Mouse (Mus musculus): ENCODE data around the gene Ywhag. TPM values are rescaled to one million over a fixed set of nuclear protein-coding genes. Genes with fewer than 3 reads are reported as not detected.

Ywhag gene
- total RNA-seq, 4 experiments from 2014 or later: 306 to 315 (median 309) TPM

DNA sequence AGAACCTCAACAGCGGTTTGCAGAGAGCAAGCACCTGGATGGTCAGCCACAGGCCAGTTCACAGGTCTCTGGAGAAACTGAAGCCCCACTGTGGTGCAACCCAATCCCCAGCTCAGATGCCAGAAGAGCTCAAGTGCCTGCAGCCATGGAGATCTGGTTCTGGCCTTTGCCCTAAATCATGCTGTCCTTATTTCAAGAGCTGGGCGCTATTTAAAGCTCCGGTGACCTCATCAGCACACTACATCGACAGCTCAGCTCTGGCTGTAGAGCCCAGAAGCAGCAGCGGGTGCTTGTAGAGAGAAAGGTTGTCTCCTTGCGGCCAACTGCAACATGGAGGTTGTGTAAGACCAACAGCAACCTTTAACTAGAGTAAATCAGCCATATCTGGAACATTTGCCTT is 20.3 kb downstream of the Ywhag start:
- peak; percentile 73 to 85 for DNase-seq (ENCODE audit: low spot score in 2 of 2)

DNA sequence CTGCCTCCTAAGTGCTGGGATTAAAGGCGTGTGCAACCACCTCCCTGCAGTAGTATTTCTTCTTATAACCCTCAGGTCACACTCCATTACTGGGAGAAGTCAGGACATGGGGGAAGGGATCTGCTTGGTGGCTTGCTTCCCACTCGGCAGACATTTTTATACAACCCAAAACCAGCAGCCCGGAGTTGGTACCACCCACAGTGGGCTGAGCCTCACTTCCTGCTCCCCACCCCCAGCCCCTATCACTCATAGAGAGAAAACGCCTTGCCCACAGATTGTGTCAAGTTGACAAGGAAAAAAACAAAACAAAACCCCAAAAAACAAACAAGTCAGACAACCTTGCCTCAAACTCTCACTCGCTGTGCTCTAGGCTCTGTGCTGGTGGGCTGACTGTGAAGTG is 21.2 kb downstream of the Ywhag start:
- no peak for DNase-seq (ENCODE audit: low spot score in 2 of 2)

GRCm38 (mm10) chr5:135911633-135912220 is 22.7 kb downstream of the Ywhag start:
- no peak for DNase-seq (ENCODE audit: low spot score in 2 of 2)

- no peak for DNase-seq (ENCODE audit: low spot score in 2 of 2)
These were observed 23.6 kb downstream of the Ywhag start for GRCm38 (mm10) chr5:135910813-135911212.

GRCm38 (mm10) chr5:135909646-135910045 is 24.8 kb downstream of the Ywhag start:
- DNase-seq (ENCODE audit: low spot score in 2 of 2): no peak

DNA sequence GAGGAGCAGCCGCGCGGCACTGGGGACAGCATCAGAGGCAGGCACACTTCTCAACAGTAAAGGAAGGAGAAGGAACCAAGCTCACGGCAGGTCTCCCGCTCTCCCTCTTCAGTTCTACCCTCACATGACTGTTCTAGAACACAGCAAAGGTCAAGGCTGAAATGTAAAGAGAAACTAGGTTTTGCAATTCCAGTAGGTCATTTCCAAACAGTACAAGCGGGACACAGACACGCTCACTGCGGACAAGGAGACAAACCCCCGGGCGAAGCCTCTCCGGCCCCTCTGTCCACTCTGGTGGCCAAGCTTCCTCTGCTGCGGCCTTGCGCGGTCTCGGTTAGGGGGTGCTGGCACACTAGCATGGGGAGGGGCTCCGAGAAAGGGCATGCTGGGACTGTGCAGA is 25.4 kb downstream of the Ywhag start:
- DNase-seq (ENCODE audit: low spot score in 2 of 2): no peak

DNA sequence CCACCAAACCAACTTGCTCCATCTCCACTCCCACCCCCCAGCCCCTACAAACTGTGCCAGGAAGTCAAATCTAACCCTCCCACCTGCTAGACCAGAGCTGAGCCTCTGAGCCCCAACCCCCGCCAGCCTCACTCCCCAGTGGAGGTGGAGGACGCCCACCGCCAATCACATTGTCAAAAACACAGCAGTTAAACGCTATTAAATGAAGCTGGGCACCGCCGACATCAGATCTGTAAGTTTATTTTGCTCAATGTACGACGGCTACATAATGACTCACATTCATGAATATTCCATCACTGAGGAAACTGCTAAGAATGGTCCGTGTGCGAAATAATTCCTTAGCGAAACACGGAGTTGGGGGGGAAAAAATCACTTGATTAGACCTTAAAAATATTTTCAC is 26.2 kb downstream of the Ywhag start:
- no peak for DNase-seq (ENCODE audit: low spot score in 2 of 2)

DNA sequence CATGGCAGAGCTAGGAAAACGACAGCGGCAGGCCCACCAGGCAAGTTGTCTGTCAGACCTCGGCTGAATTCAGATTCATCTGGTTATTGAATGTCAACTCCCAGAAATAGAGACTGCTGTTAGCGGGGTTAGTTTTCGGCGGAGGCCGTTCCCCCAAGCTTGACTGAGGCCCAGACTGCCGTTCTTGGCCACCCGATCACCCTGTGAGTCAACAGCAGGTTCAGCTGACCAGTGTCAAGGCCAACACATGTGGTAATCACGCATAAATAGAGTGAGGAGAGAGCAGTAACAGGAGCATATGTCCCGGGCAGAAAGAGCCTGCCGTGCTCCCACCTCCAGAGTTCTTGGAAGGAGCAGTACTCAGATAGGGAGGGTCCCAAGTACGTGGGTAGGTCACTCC is 27.2 kb downstream of the Ywhag start:
- peak; percentile 86 to 89 for DNase-seq (ENCODE audit: low spot score in 2 of 2)

- DNase-seq (ENCODE audit: low spot score in 2 of 2): no peak
These were observed 27.6 kb downstream of the Ywhag start for GRCm38 (mm10) chr5:135906846-135907245.

DNA sequence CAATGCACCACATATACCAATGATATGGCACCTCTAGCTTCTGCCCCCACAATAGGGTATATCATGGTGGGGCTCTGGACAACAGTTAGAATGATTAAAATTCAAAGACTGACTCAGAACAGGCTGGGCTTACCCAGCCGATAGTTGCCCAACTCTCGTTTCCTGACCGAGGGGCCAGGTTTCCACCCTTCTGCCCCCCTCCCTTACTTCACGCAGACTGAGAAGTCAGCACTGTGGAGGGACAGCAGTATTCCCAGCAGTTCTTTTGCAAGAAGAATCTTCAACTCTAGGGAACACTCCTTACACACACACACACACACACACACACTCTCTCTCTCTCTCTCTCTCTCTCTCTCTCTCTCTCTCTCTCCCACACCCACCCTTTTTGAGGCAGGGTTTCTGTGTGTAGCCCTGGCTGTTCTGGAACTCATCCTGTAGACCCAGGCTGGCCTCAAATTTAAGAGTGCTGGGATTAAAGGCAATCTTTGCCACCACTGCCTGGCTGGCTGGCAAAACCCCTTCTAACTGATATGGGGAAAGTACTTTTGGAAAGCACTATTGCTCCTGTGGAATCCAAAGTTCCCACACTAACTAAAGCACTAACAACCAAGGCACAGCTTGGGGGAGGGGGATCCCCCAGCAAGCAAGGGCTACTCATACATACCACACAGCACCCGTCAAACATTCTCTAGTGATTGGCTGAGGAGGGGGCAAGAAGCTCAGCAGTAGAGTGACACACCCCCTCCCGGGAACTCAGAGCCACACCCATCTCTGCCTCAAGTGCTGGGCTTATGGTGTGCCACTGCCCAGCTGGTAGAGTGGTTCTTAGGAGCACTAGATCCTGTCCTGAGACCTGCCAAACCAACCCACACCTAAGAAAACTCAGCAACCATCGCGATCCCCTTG is 28.8 kb downstream of the Ywhag start:
- no peak for DNase-seq (ENCODE audit: low spot score in 2 of 2)

GRCm38 (mm10) chr5:135904259-135904658 is 30.2 kb downstream of the Ywhag start:
- DNase-seq (ENCODE audit: low spot score in 2 of 2): no peak

DNA sequence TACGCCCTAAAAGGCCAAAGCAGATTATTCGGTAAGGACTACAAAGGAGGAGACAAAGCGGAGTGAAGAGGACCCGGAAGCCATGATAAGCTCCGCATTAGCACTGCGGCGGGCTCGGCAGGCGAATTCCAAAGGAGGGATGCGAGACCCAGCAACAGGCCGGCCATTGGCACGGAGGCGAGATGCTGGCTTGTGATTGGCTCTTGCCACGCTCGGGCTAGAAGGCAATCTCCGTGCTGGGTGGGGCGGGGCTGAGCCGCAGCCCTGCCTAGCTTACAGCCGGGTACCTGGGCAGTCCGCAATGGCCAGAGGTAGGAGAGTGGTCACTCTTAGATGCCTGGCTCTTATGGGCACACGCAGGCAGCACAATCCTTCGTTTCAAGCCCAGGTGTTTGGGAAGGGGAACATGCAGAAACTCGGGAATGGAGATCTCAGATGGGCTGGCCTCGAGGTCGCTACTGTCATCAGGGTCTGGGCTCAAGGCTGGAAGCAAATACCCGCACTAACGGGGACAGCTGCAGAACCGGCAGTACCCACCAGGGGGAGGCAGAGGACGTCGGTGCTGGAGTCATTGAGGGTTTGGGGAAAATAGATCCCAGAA is 30.8 kb downstream of the Ywhag start:
- DNase-seq (ENCODE audit: low spot score in 2 of 2): peak; percentile 88 to 90

DNA sequence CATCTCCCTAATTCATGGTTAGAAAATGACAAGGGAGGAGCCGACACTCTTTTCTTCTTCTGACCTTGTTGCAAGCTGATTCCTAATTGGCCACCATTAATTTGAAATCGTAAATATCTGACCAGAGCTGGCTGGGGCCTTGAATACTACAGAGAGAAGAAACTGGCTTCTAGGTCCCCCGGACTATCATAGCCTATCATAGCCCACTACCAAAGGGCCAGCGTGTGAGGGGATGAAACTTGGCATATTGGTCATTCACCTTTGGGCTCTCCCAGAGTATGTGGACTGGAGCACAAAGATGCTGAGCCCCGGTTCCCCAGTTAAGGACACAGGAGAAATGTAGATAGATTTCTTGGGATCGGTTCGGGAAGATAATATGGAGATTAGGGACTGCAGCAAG is 31.4 kb downstream of the Ywhag start:
- no peak for DNase-seq (ENCODE audit: low spot score in 2 of 2)

DNA sequence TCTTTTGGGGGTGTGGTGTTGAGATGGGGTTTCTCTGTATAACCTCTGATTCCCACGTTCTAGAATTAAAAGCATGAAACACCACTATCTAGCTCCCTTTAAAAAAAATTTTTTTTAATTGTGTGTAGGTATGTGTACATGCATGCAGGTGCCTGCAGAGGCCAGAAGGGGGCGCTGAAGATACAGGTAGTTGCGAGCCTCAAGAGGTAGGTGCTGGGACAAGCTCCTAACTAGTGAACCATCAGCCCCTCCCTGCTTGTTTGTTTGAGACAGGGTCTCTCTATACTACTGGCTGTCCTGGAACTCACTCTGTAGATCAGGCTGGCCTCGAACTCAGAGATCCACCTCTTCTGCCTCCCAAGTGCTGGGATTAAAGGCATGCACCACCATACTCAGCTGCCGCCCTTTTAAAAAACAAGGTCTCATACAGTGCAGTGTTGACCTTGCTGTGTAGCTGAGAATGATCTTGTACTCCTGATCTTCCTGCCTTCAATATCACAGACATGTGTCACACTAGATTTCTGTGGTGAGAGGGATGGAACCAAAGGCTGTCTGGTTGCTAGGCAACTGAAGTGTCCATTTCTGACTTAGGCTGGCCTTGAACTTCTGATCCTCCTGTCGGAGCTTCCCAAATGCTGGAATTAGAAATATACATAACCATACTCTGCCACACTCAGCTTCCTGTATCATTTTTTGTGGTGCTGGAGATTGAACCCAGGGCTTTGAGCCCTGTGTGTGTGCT is 32.9 kb downstream of the Ywhag start:
- no peak for DNase-seq (ENCODE audit: low spot score in 2 of 2)

DNA sequence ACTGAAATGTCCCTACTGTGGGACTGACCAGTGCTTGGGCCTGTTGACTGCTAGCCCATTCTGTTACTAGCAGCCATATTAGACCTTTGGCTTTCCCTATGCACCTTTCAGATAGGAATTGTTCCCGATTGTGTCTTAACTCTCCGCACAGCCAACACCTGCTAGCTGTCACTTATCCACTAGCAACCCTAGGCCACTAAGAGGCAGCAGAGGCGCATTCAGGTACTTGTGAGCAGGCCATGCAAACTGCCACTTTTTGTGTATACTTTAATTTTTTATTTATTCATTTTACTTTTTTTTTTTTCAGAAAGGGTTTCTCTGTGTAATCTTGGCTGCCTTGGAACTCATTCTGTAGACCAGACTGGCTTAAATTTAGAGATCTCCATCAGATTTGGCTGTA is 33.7 kb downstream of the Ywhag start:
- DNase-seq (ENCODE audit: low spot score in 2 of 2): no peak

- DNase-seq (ENCODE audit: low spot score in 2 of 2): no peak
These were observed 34.6 kb downstream of the Ywhag start for GRCm38 (mm10) chr5:135899833-135900232.

DNA sequence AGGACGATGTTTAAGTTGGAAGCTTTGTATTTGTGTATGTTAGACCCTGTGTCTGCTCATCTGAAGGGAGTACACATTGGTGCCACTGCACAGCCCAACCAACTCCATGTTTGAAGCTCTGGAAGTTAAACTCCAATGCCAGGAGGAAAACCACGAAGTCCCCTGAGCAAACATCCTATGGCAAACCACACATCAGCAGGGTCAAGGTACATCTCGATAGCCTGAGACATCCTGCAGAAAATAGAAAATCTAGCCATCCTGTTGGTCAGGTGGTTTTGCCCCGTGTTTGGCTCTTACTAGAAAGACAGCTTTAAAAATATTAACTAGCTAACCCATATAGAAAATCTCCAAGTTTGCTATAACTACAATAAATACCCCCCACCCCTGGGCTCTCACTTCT is 35.4 kb downstream of the Ywhag start:
- DNase-seq (ENCODE audit: low spot score in 2 of 2): no peak

DNA sequence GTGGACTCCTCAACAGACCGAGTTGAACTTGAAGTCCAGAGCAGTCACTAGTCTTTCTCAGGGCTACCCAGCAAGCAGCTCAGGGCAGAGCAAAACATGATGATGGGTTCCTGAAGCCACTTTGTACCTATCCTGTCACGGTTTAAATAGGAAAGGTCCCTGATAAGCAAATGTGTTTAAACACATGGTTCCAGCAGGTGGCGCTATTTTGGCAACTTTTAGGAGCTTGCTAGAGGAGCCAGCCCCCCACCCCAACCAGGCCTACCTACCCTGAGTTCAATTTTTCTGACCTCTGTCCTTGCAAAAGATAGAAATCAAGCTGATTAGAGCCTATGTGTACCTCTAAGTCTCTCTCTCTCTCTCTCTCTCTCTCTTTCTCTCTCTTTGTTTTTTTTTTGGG is 36.4 kb downstream of the Ywhag start:
- DNase-seq (ENCODE audit: low spot score in 2 of 2): no peak

DNA sequence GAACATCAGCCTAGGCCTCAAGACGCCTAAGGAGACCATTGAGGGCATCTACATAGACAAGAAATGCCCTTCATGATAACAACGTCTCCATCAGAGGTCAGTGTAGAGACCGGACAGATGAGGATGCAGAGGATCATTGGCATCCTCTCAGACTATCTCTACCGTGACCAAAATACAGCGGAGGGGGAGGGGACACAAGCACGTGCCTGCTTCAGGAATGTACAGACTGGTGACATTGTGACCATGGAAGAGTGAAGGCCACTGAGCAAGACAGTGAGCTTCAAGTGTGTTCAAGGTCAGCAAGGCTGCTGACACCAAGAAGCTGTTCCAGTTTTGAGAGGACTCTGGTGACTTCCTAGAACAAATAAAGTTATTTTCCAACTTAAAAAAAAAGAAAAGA is 39.5 kb downstream of the Ywhag start:
- DNase-seq (ENCODE audit: low spot score in 2 of 2): no peak

DNA sequence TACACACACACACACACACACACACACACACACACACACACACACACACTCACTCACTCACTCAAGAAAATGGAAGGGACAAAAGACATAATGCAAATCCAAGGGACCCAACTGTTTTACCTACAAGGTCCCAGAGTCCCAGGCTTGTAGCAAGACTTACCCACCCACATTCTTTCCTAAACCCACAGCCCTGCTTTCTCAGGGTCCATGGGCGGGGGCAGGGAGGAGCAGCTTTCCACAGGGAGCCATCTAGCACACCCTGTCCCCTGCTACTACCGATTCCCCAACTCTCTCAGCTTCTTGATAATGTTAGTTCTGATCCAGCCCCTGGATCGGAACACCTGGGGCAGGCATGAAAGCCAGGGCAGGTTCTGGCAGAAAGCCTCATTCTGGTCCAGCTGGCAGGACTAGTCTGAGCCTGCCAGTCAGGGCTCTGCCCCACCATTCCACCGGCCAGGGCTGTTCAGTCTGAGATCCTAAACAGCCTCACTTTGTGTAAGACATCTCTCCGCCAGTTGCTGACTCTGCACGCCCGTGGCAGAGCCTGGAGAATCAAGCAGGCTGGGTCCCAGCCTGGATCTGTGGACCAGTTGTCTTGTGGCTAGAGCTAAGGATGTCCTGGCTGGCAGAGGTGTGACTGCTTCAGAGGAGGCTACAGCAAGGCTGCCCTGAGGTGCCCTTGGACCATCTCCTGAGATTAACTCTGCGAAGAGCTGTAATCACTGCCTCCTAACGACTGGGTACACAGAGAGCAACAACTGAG is 41.6 kb downstream of the Ywhag start:
- peak in 1 of 2 experiments; percentile 59 for DNase-seq (ENCODE audit: low spot score in 2 of 2)

GRCm38 (mm10) chr5:135890920-135891319 is 43.5 kb downstream of the Ywhag start:
- DNase-seq (ENCODE audit: low spot score in 2 of 2): no peak
